Mouse (Mus musculus) CH12.LX (cell line): ENCODE measurements around the gene Iars. TPM values are rescaled to one million over a fixed set of nuclear protein-coding genes. Genes with fewer than 3 reads are reported as not detected.

Experiments
- DNase-seq: peaks from one replicate; pipeline ENCODE4 v3.0.0-alpha.2; 2013; ENCODE audit errors: extremely low read depth
- H3K27ac ChIP-seq: 2 replicates; pipeline ENCODE4 v1.5.1; 2012; ENCODE audit warnings: low read depth, mild to moderate bottlenecking, control low read depth, moderate library complexity; ENCODE audit not compliant: insufficient read depth
- H3K27me3 ChIP-seq: replicated peaks from 2 replicates; pipeline ENCODE3; 2012; ENCODE audit warnings: inconsistent platforms
- H3K36me3 ChIP-seq, 2 experiments: replicated peaks in 1 of 2; 2 replicates each; pipeline versions ENCODE3 to v1.6.1; 2012; ENCODE audit warnings: inconsistent platforms in 1 of 2, low read length in 1 of 2, mild to moderate bottlenecking in 1 of 2, mixed read lengths in 1 of 2, moderate library complexity in 1 of 2; ENCODE audit not compliant: control insufficient read depth in 1 of 2, insufficient read depth in 1 of 2
- H3K4me1 ChIP-seq, 2 experiments: 2 replicates each; pipeline ENCODE4 v1.6.1; 2012; ENCODE audit warnings: inconsistent platforms in 1 of 2, moderate library complexity in 1 of 2; ENCODE audit not compliant: insufficient read depth in 2 of 2, control insufficient read depth in 1 of 2
- H3K4me2 ChIP-seq: 2 replicates; pipeline ENCODE4 v1.6.1; 2012; ENCODE audit warnings: low read depth, mild to moderate bottlenecking, control low read depth; ENCODE audit not compliant: poor library complexity, insufficient read depth, severe bottlenecking
- H3K4me3 ChIP-seq, 3 experiments: fragments of 150-350 bp in 1 of 3; sonication (generic) in 1 of 3; replicated peaks in 1 of 3; 2 replicates each; pipeline versions ENCODE3 to v1.5.1; 2011 to 2012; ENCODE audit warnings: low read depth in 2 of 3, low read length in 2 of 3, mild to moderate bottlenecking in 2 of 3, moderate library complexity in 2 of 3, control low read depth in 1 of 3, improper control_type of control experiment in 1 of 3, inconsistent platforms in 1 of 3, mixed read lengths in 1 of 3; ENCODE audit not compliant: poor library complexity in 1 of 3
- H3K79me2 ChIP-seq: replicated peaks from 2 replicates; pipeline ENCODE4 v1.6.1; 2012; ENCODE audit warnings: mild to moderate bottlenecking, moderate library complexity; ENCODE audit not compliant: control insufficient read depth, poor library complexity, insufficient read depth, severe bottlenecking; ENCODE audit errors: extremely low read depth
- H3K9ac ChIP-seq: 2 replicates; pipeline ENCODE4 v1.6.1; 2012; ENCODE audit warnings: low read depth, mild to moderate bottlenecking, control low read depth, moderate library complexity; ENCODE audit not compliant: insufficient read depth
- H3K9me3 ChIP-seq: replicated peaks from 2 replicates; pipeline ENCODE3; 2012; ENCODE audit warnings: low read length, inconsistent platforms, mixed read lengths
- BHLHE40 ChIP-seq: IDR thresholded peaks from 2 replicates; pipeline ENCODE4 v1.6.1; 2011; ENCODE audit warnings: mild to moderate bottlenecking, low read depth, low read length, improper control_type of control experiment
- CHD2 ChIP-seq: IDR thresholded peaks from 2 replicates; pipeline ENCODE4 v1.6.1; 2011; ENCODE audit warnings: low read length, improper control_type of control experiment
- ETS1 ChIP-seq: conservative IDR thresholded peaks from 2 replicates; pipeline ENCODE4 v1.6.1; 2012; ENCODE audit warnings: low read depth, mild to moderate bottlenecking, inconsistent platforms, low read length, improper control_type of control experiment, moderate library complexity
- HCFC1 ChIP-seq: IDR thresholded peaks from 2 replicates; pipeline ENCODE4 v1.6.1; 2012; ENCODE audit warnings: low read depth, mild to moderate bottlenecking, inconsistent platforms, low read length, improper control_type of control experiment
- IRF4 ChIP-seq: IDR thresholded peaks from 2 replicates; pipeline ENCODE4 v1.6.1; 2014; ENCODE audit warnings: low read depth, mild to moderate bottlenecking, inconsistent platforms, low read length, improper control_type of control experiment
- JUND ChIP-seq: conservative IDR thresholded peaks from 2 replicates; pipeline ENCODE4 v1.6.1; 2011; ENCODE audit warnings: low read depth, low read length, improper control_type of control experiment
- MAFK ChIP-seq: IDR thresholded peaks from 2 replicates; pipeline ENCODE4 v1.6.1; 2011; ENCODE audit warnings: low read length, improper control_type of control experiment; ENCODE audit not compliant: insufficient replicate concordance
- MAX ChIP-seq: IDR thresholded peaks from 2 replicates; pipeline ENCODE4 v1.6.1; 2011; ENCODE audit warnings: low read length, improper control_type of control experiment
- MEF2A ChIP-seq: IDR thresholded peaks from 2 replicates; pipeline ENCODE4 v1.6.1; 2014; ENCODE audit warnings: low read depth, mild to moderate bottlenecking, inconsistent platforms, low read length, improper control_type of control experiment, borderline replicate concordance
- MXI1 ChIP-seq: IDR thresholded peaks from 2 replicates; pipeline ENCODE4 v1.6.1; 2011; ENCODE audit warnings: mild to moderate bottlenecking, low read depth, low read length, improper control_type of control experiment
- PAX5 ChIP-seq: IDR thresholded peaks from 2 replicates; pipeline ENCODE4 v1.6.1; 2012; ENCODE audit warnings: low read length, inconsistent platforms, mixed read lengths
- POLR2AphosphoS2 ChIP-seq: IDR thresholded peaks from 2 replicates; pipeline ENCODE4 v1.6.1; 2011; ENCODE audit warnings: low read depth, low read length, improper control_type of control experiment
- RAD21 ChIP-seq: IDR thresholded peaks from 2 replicates; pipeline ENCODE4 v1.6.1; 2011; ENCODE audit warnings: low read depth, mild to moderate bottlenecking, low read length, improper control_type of control experiment, moderate library complexity
- RCOR1 ChIP-seq: conservative IDR thresholded peaks from 2 replicates; pipeline ENCODE4 v1.6.1; 2012; ENCODE audit warnings: low read depth, mild to moderate bottlenecking, inconsistent platforms, low read length, improper control_type of control experiment
- SMC3 ChIP-seq: IDR thresholded peaks from 2 replicates; pipeline ENCODE4 v1.6.1; 2011; ENCODE audit warnings: low read depth, low read length, improper control_type of control experiment
- USF1 ChIP-seq: IDR thresholded peaks from 2 replicates; pipeline ENCODE4 v1.6.1; 2014; ENCODE audit warnings: low read depth, mild to moderate bottlenecking, inconsistent platforms, low read length, improper control_type of control experiment
- USF2 ChIP-seq: conservative IDR thresholded peaks from 2 replicates; pipeline ENCODE4 v1.6.1; 2011; ENCODE audit warnings: low read depth, low read length, improper control_type of control experiment
- ZKSCAN1 ChIP-seq: IDR thresholded peaks from 2 replicates; pipeline ENCODE4 v1.6.1; 2012; ENCODE audit warnings: low read depth, inconsistent platforms, low read length, improper control_type of control experiment, borderline replicate concordance
- dilution Hi-C: fragments of 300-500 bp; cut with MboI; formaldehyde crosslinking; loops from 2 replicates; pipeline ENCODE4 v1.14.3; 2020; ENCODE audit warnings: low sequenced_read_pairs; ENCODE audit not compliant: extremely low pct_unique_long_range_greater_than_20kb, extremely low pct_ligation_motif_present
- in situ Hi-C: fragments of 300-500 bp; cut with MboI; formaldehyde crosslinking; loops from 3 replicates; pipeline ENCODE4 v1.14.3; 2019; ENCODE audit warnings: low sequenced_read_pairs, low pct_ligation_motif_present, low pct_unique_long_range_greater_than_20kb, mixed read lengths
- polyA plus RNA-seq: library from polyadenylated mRNA; unstranded; fragments of >175 nt; gene quantifications from 2 replicates; pipeline ENCODE4 v1.2.1, GENCODE M21; 2012; ENCODE audit warnings: low read depth; ENCODE audit not compliant: insufficient read length
- total RNA-seq, 2 experiments: library from RNA; depleted of rRNA; stranded (reverse); fragments of 300-350 nt in 1 of 2; fragments of >200 nt in 1 of 2; gene quantifications; 2 replicates each; pipeline ENCODE4 v1.2.3; 2012 to 2014

The Iars gene
- total and polyA plus RNA-seq, 3 experiments, result 88.2 to 160 (median 141) TPM

GRCm38 (mm10) chr13:49703216-49703779 lies 21.4 kb downstream of the Iars start:
- in situ Hi-C loops (no loop called here), dilution Hi-C loops (no loop called here)
- Histone ChIP-seq H3K4me3 (no peak overlapping the region), H3K4me1 (peaks cover 2 to 9% of the 10 kb centered on the region in 2 experiments; a peak in 2 of 4 replicates), H3K9ac (no peak overlapping the region), H3K9me3 (no peaks in the 10 kb centered on the region), H3K4me2 (no peak overlapping the region), H3K27me3 (no peaks in the 10 kb centered on the region), H3K79me2 (peaks cover 21% of the 10 kb centered on the region), H3K27ac (no peak overlapping the region), H3K36me3 (peaks cover 76 to 80% of the 10 kb centered on the region in 2 experiments)
- no peak for DNase-seq
- no peak for TF ChIP-seq USF2

GRCm38 (mm10) chr13:49706032-49706690 lies 24.3 kb downstream of the Iars start:
- dilution Hi-C loops, result no loop called here
- H3K36me3 ChIP-seq, result peaks cover 90 to 94% of the 10 kb centered on the region in 2 experiments
- TF ChIP-seq RCOR1 (no peak), ETS1 (no peak), SMC3 (no peak), IRF4 (no peak), MAX (no peak), BHLHE40 (no peak), CHD2 (no peak), RAD21 (no peak), POLR2AphosphoS2 (no peak), HCFC1 (no peak), ZKSCAN1 (no peak)
- TF ChIP-seq, all 38 proteins: peak for 0

GRCm38 (mm10) chr13:49708311-49708710 lies 26.4 kb downstream of the Iars start:
- H3K79me2 ChIP-seq, result no peaks in the 10 kb centered on the region; the same call in 1 of the 2 replicates
- H3K4me2 ChIP-seq, result no peak overlapping the region
- no peak overlapping the region for H3K9ac ChIP-seq
- dilution Hi-C loops (no loop called here), in situ Hi-C loops (no loop called here)
- TF ChIP-seq MXI1 (no peak), JUND (no peak), BHLHE40 (no peak), POLR2AphosphoS2 (no peak), HCFC1 (no peak), PAX5 (no peak), MEF2A (no peak), USF1 (no peak), MAX (no peak), MAFK (no peak), RAD21 (no peak)
- DNase-seq, result no peak
- no peaks in the 10 kb centered on the region for H3K27me3 ChIP-seq
- no peaks in the 10 kb centered on the region for H3K9me3 ChIP-seq
- H3K36me3 ChIP-seq, result peaks cover 90 to 94% of the 10 kb centered on the region in 2 experiments
- no peak overlapping the region for H3K4me3 ChIP-seq
- H3K27ac ChIP-seq, result no peak overlapping the region
- H3K4me1 ChIP-seq, result no peaks in the 10 kb centered on the region

More at GRCm38 (mm10) chr13:49706032-49706690, 24.3 kb downstream of the Iars start:
- H3K79me2 ChIP-seq, result peaks cover 9% of the 10 kb centered on the region
- no peaks in the 10 kb centered on the region for H3K4me1 ChIP-seq
- in situ Hi-C loops, result no loop called here
- DNase-seq, result no peak
- no peak overlapping the region for H3K4me2 ChIP-seq
- no peak overlapping the region for H3K27ac ChIP-seq
- no peak overlapping the region for H3K9ac ChIP-seq
- H3K27me3 ChIP-seq, result no peaks in the 10 kb centered on the region
- no peak overlapping the region for H3K4me3 ChIP-seq
- H3K9me3 ChIP-seq, result no peaks in the 10 kb centered on the region
